Mouse (Mus musculus) myocyte (in vitro differentiated cells): ENCODE results near the gene Ppp2r3d. TPM values are rescaled to one million over a fixed set of nuclear protein-coding genes. Genes with fewer than 3 reads are reported as not detected.

ENCODE experiments used
- H3K27me3 ChIP-seq: one replicate; pipeline ENCODE4 v1.6.1; 2011; ENCODE audit not compliant: control insufficient read depth, insufficient read depth, insufficient read length
- H3K36me3 ChIP-seq: one replicate; pipeline ENCODE4 v1.6.1; 2011; ENCODE audit not compliant: control insufficient read depth, insufficient read depth
- H3K4me2 ChIP-seq: one replicate; pipeline ENCODE4 v1.6.1; 2011; ENCODE audit warnings: low read depth, control low read depth
- H3K4me3 ChIP-seq: one replicate; pipeline ENCODE4 v1.5.1; 2011; ENCODE audit warnings: mild to moderate bottlenecking, control low read depth, moderate library complexity
- H3K79me2 ChIP-seq: one replicate; pipeline ENCODE4 v1.6.1; 2011; ENCODE audit not compliant: control insufficient read depth, insufficient read depth
- H3ac ChIP-seq: one replicate; pipeline ENCODE4 v1.6.1; 2011; ENCODE audit not compliant: control insufficient read depth, insufficient read length
- CEBPB ChIP-seq: IDR thresholded peaks from 2 replicates; pipeline ENCODE4 v1.6.1; 2011; ENCODE audit warnings: mild to moderate bottlenecking, moderate library complexity; ENCODE audit not compliant: poor library complexity, insufficient read depth, severe bottlenecking
- E2F4 ChIP-seq: IDR thresholded peaks from one replicate; pipeline ENCODE4 v1.6.1; 2011; ENCODE audit warnings: mild to moderate bottlenecking, control low read depth, moderate library complexity; ENCODE audit not compliant: insufficient read depth
- MAX ChIP-seq: IDR thresholded peaks from one replicate; pipeline ENCODE4 v1.6.1; 2011; ENCODE audit warnings: low read depth, mild to moderate bottlenecking, control low read depth
- MYOG ChIP-seq, 3 experiments: IDR thresholded peaks; one replicate each; pipeline ENCODE4 v1.6.1; 2011; ENCODE audit warnings: control low read depth in 2 of 3, low read depth in 2 of 3, mild to moderate bottlenecking in 2 of 3; ENCODE audit not compliant: insufficient read length in 2 of 3, control insufficient read depth in 1 of 3, insufficient read depth in 1 of 3
- POLR2A ChIP-seq: IDR thresholded peaks from one replicate; pipeline ENCODE4 v1.6.1; 2011; ENCODE audit warnings: low read depth, mild to moderate bottlenecking, control low read depth, moderate library complexity; ENCODE audit not compliant: insufficient read length
- POLR2AphosphoS2 ChIP-seq: IDR thresholded peaks from one replicate; pipeline ENCODE4 v1.6.1; 2011; ENCODE audit warnings: low read depth, control low read depth; ENCODE audit not compliant: insufficient read length
- REST ChIP-seq: IDR thresholded peaks from one replicate; pipeline ENCODE4 v1.6.1; 2011; ENCODE audit warnings: mild to moderate bottlenecking, control low read depth, moderate library complexity; ENCODE audit not compliant: insufficient read depth, insufficient read length
- SRF ChIP-seq: IDR thresholded peaks from one replicate; pipeline ENCODE4 v1.6.1; 2011; ENCODE audit warnings: low read depth; ENCODE audit not compliant: control insufficient read depth, insufficient read length
- TCF12 ChIP-seq: IDR thresholded peaks from one replicate; pipeline ENCODE4 v1.6.1; 2011; ENCODE audit warnings: mild to moderate bottlenecking, control low read depth; ENCODE audit not compliant: poor library complexity, insufficient read depth, severe bottlenecking
- TCF3 ChIP-seq: IDR thresholded peaks from one replicate; pipeline ENCODE4 v1.6.1; 2011; ENCODE audit warnings: low read depth, control low read depth; ENCODE audit not compliant: insufficient read length
- USF1 ChIP-seq: IDR thresholded peaks from one replicate; pipeline ENCODE4 v1.6.1; 2011; ENCODE audit warnings: low read depth, mild to moderate bottlenecking, control low read depth, moderate library complexity
- polyA plus RNA-seq: library from polyadenylated mRNA; unstranded; fragments of >200 nt; fragmentation: generic; extraction: Trizol; gene quantifications from one replicate; pipeline ENCODE4 v1.2.1, GENCODE M21; 2012; ENCODE audit warnings: missing spikeins

Gene Ppp2r3d
- polyA plus RNA-seq, 1 experiment = 171 TPM

DNA sequence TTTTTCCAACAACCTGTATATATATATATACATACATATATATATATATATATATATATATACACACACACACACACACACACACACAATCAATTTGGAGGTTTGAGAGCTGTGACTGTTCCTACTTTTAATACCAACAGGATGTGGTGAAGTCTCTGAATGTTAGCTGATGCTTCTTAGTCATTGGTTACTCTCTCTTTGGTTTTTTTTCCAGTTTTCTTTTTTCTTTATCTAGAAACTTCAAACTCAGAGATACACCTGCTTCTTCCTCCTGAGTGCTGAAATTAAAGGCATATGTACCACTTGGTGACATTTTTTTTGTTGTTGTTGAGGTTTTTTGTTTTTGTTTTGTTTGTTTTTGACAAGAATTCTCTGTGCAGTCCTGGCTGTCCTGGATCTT lies 63.8 kb downstream of the Ppp2r3d start:
- Histone ChIP-seq H3ac (no peak overlapping the region), H3K36me3 (no peaks in the 10 kb centered on the region), H3K4me2 (no peak overlapping the region), H3K79me2 (no peaks in the 10 kb centered on the region), H3K27me3 (no peaks in the 10 kb centered on the region), H3K4me3 (no peak overlapping the region)
- no peak for TF ChIP-seq MAX
- TF ChIP-seq USF1 = no peak
- TF ChIP-seq CEBPB = no peak
- no peak for TF ChIP-seq POLR2A
- TF ChIP-seq POLR2AphosphoS2 = no peak
- no peak for TF ChIP-seq TCF12
- TF ChIP-seq REST = no peak

- no peak overlapping the region for H3K4me2 ChIP-seq
- no peaks in the 10 kb centered on the region for H3K27me3 ChIP-seq
- no peaks in the 10 kb centered on the region for H3K36me3 ChIP-seq
- no peak overlapping the region for H3K4me3 ChIP-seq
- no peaks in the 10 kb centered on the region for H3K79me2 ChIP-seq
- TF ChIP-seq MYOG (IDR thresholded peaks at IDR 0.05; ENCODE audit: control insufficient read depth in 1 of 3, insufficient read depth in 1 of 3, insufficient read length in 2 of 3, low read depth in 2 of 3) = no peak
- TF ChIP-seq USF1 = no peak
- TF ChIP-seq POLR2AphosphoS2 = no peak
- TF ChIP-seq TCF12 = no peak
- no peak for TF ChIP-seq TCF3
- no peak for TF ChIP-seq MAX
- TF ChIP-seq POLR2A = no peak
- H3ac ChIP-seq = no peak overlapping the region
These were observed 65.1 kb downstream of the Ppp2r3d start for GRCm38 (mm10) chr9:124411553-124411952.

DNA sequence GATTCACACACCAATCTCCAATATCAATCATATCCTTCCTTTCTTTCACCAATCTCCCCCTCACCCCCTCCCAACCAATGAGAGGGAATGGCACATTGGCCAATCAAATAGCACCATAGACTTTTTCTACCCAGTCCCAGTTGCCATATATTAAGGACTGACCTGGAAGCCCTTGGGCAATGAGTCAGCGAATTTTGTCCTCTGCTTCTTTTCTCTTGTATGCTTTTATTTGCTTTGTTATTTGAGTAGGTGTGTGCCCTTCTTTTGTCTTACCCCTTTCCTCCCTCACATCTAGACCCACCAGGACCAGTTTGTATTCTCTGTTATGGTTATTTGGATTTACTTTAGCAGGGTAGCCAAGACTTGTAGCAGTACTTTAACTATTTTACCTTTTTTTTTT lies 68.1 kb downstream of the Ppp2r3d start:
- no peak overlapping the region for H3K4me3 ChIP-seq
- no peak overlapping the region for H3ac ChIP-seq
- TF ChIP-seq USF1 (no peak), E2F4 (no peak), CEBPB (no peak), TCF3 (no peak), SRF (no peak), POLR2A (no peak)
- no peaks in the 10 kb centered on the region for H3K79me2 ChIP-seq
- H3K27me3 ChIP-seq = no peaks in the 10 kb centered on the region
- H3K4me2 ChIP-seq = no peak overlapping the region
- H3K36me3 ChIP-seq = no peaks in the 10 kb centered on the region

Other genes with a start within 250 kb of the Ppp2r3d start
- 2.2 TPM for gene 2010315B03Rik, start 164.2 kb downstream of the Ppp2r3d start, polyA plus RNA-seq
- gene Gm21836, start 16.9 kb upstream of the Ppp2r3d start, polyA plus RNA-seq = not detected